Mouse (Mus musculus) myocyte (in vitro differentiated cells): ENCODE measurements at regions not wholly inside any gene's neighbourhood (a gene's known extent, or its start where the extent isn't known, plus 50 kb on each side); places are given as distances from the start of the nearest gene placed in this dataset.

ENCODE experiments used
- H3K27me3 ChIP-seq: one replicate; pipeline ENCODE4 v1.6.1; 2011; ENCODE audit not compliant: control insufficient read depth, insufficient read depth, insufficient read length
- H3K36me3 ChIP-seq: one replicate; pipeline ENCODE4 v1.6.1; 2011; ENCODE audit not compliant: control insufficient read depth, insufficient read depth
- H3K4me2 ChIP-seq: one replicate; pipeline ENCODE4 v1.6.1; 2011; ENCODE audit warnings: low read depth, control low read depth
- H3K4me3 ChIP-seq: one replicate; pipeline ENCODE4 v1.5.1; 2011; ENCODE audit warnings: mild to moderate bottlenecking, control low read depth, moderate library complexity
- H3K79me2 ChIP-seq: one replicate; pipeline ENCODE4 v1.6.1; 2011; ENCODE audit not compliant: control insufficient read depth, insufficient read depth
- H3ac ChIP-seq: one replicate; pipeline ENCODE4 v1.6.1; 2011; ENCODE audit not compliant: control insufficient read depth, insufficient read length
- CEBPB ChIP-seq: IDR thresholded peaks from 2 replicates; pipeline ENCODE4 v1.6.1; 2011; ENCODE audit warnings: mild to moderate bottlenecking, moderate library complexity; ENCODE audit not compliant: poor library complexity, insufficient read depth, severe bottlenecking
- E2F4 ChIP-seq: IDR thresholded peaks from one replicate; pipeline ENCODE4 v1.6.1; 2011; ENCODE audit warnings: mild to moderate bottlenecking, control low read depth, moderate library complexity; ENCODE audit not compliant: insufficient read depth
- MAX ChIP-seq: IDR thresholded peaks from one replicate; pipeline ENCODE4 v1.6.1; 2011; ENCODE audit warnings: low read depth, mild to moderate bottlenecking, control low read depth
- MYOD1 ChIP-seq, 3 experiments: IDR thresholded peaks; one replicate each; pipeline ENCODE4 v1.6.1; 2011; ENCODE audit warnings: control low read depth in 2 of 3, low read depth in 2 of 3, mild to moderate bottlenecking in 2 of 3, moderate library complexity in 1 of 3; ENCODE audit not compliant: insufficient read length in 2 of 3, control insufficient read depth in 1 of 3
- MYOG ChIP-seq, 3 experiments: IDR thresholded peaks; one replicate each; pipeline ENCODE4 v1.6.1; 2011; ENCODE audit warnings: control low read depth in 2 of 3, low read depth in 2 of 3, mild to moderate bottlenecking in 2 of 3; ENCODE audit not compliant: insufficient read length in 2 of 3, control insufficient read depth in 1 of 3, insufficient read depth in 1 of 3
- POLR2A ChIP-seq: IDR thresholded peaks from one replicate; pipeline ENCODE4 v1.6.1; 2011; ENCODE audit warnings: low read depth, mild to moderate bottlenecking, control low read depth, moderate library complexity; ENCODE audit not compliant: insufficient read length
- POLR2AphosphoS2 ChIP-seq: IDR thresholded peaks from one replicate; pipeline ENCODE4 v1.6.1; 2011; ENCODE audit warnings: low read depth, control low read depth; ENCODE audit not compliant: insufficient read length
- REST ChIP-seq: IDR thresholded peaks from one replicate; pipeline ENCODE4 v1.6.1; 2011; ENCODE audit warnings: mild to moderate bottlenecking, control low read depth, moderate library complexity; ENCODE audit not compliant: insufficient read depth, insufficient read length
- SRF ChIP-seq: IDR thresholded peaks from one replicate; pipeline ENCODE4 v1.6.1; 2011; ENCODE audit warnings: low read depth; ENCODE audit not compliant: control insufficient read depth, insufficient read length
- TCF12 ChIP-seq: IDR thresholded peaks from one replicate; pipeline ENCODE4 v1.6.1; 2011; ENCODE audit warnings: mild to moderate bottlenecking, control low read depth; ENCODE audit not compliant: poor library complexity, insufficient read depth, severe bottlenecking
- TCF3 ChIP-seq: IDR thresholded peaks from one replicate; pipeline ENCODE4 v1.6.1; 2011; ENCODE audit warnings: low read depth, control low read depth; ENCODE audit not compliant: insufficient read length
- USF1 ChIP-seq: IDR thresholded peaks from one replicate; pipeline ENCODE4 v1.6.1; 2011; ENCODE audit warnings: low read depth, mild to moderate bottlenecking, control low read depth, moderate library complexity

- H3K4me3 ChIP-seq = no peak overlapping the region
- no peak overlapping the region for H3K4me2 ChIP-seq
- no peaks in the 10 kb centered on the region for H3K27me3 ChIP-seq
- H3K36me3 ChIP-seq = no peaks in the 10 kb centered on the region
- no peaks in the 10 kb centered on the region for H3K79me2 ChIP-seq
- no peak overlapping the region for H3ac ChIP-seq
- no peak for TF ChIP-seq POLR2A
- TF ChIP-seq USF1 = no peak
- TF ChIP-seq MYOG (IDR thresholded peaks at IDR 0.05; ENCODE audit: control insufficient read depth in 1 of 3, insufficient read depth in 1 of 3, insufficient read length in 2 of 3, low read depth in 2 of 3) = no peak
- TF ChIP-seq MAX = no peak
- no peak for TF ChIP-seq POLR2AphosphoS2
- no peak for TF ChIP-seq CEBPB
- TF ChIP-seq SRF = no peak
- TF ChIP-seq TCF12 = no peak
- no peak for TF ChIP-seq E2F4
- no peak for TF ChIP-seq MYOD1 (IDR thresholded peaks at IDR 0.05; ENCODE audit: control insufficient read depth in 1 of 3, insufficient read length in 2 of 3, low read depth in 2 of 3)
- TF ChIP-seq TCF3 = no peak
- no peak for TF ChIP-seq REST
Measured at GRCm38 (mm10) chr1:71917021-71917420, 264.0 kb upstream of the Fn1 start.

GRCm38 (mm10) chr1:71914439-71914838, 261.4 kb upstream of the Fn1 start:
- Histone ChIP-seq H3K4me3 (no peak overlapping the region), H3K27me3 (no peaks in the 10 kb centered on the region), H3K79me2 (no peaks in the 10 kb centered on the region), H3ac (no peak overlapping the region), H3K36me3 (no peaks in the 10 kb centered on the region), H3K4me2 (no peak overlapping the region)
- TF ChIP-seq TCF3 = no peak
- TF ChIP-seq CEBPB = no peak
- no peak for TF ChIP-seq POLR2A
- TF ChIP-seq REST = no peak
- TF ChIP-seq MYOD1 (IDR thresholded peaks at IDR 0.05; ENCODE audit: control insufficient read depth in 1 of 3, insufficient read length in 2 of 3, low read depth in 2 of 3) = no peak
- TF ChIP-seq MYOG (IDR thresholded peaks at IDR 0.05; ENCODE audit: control insufficient read depth in 1 of 3, insufficient read depth in 1 of 3, insufficient read length in 2 of 3, low read depth in 2 of 3) = no peak

GRCm38 (mm10) chr1:71913221-71913620, 260.2 kb upstream of the Fn1 start:
- H3ac ChIP-seq = no peak overlapping the region
- H3K4me2 ChIP-seq = peak overlapping the region; percentile 51
- no peaks in the 10 kb centered on the region for H3K27me3 ChIP-seq
- no peaks in the 10 kb centered on the region for H3K79me2 ChIP-seq
- H3K4me3 ChIP-seq = no peak overlapping the region
- TF ChIP-seq POLR2A (no peak), CEBPB (no peak), POLR2AphosphoS2 (no peak), TCF12 (no peak), USF1 (no peak), MYOG (IDR thresholded peaks at IDR 0.05; ENCODE audit: control insufficient read depth in 1 of 3, insufficient read depth in 1 of 3, insufficient read length in 2 of 3, low read depth in 2 of 3) (no peak), MAX (no peak), SRF (no peak), TCF3 (no peak), REST (no peak), MYOD1 (IDR thresholded peaks at IDR 0.05; ENCODE audit: control insufficient read depth in 1 of 3, insufficient read length in 2 of 3, low read depth in 2 of 3) (no peak), E2F4 (no peak)
- no peaks in the 10 kb centered on the region for H3K36me3 ChIP-seq

GRCm38 (mm10) chr1:71912441-71912840, 259.4 kb upstream of the Fn1 start:
- TF ChIP-seq TCF3 = no peak
- TF ChIP-seq CEBPB = peak; percentile 99
- TF ChIP-seq REST = no peak
- TF ChIP-seq MYOD1 (IDR thresholded peaks at IDR 0.05; ENCODE audit: control insufficient read depth in 1 of 3, insufficient read length in 2 of 3, low read depth in 2 of 3) = peak in 1 of 3 experiments; percentile 6
- no peak for TF ChIP-seq MYOG (IDR thresholded peaks at IDR 0.05; ENCODE audit: control insufficient read depth in 1 of 3, insufficient read depth in 1 of 3, insufficient read length in 2 of 3, low read depth in 2 of 3)
- no peak for TF ChIP-seq USF1
- TF ChIP-seq MAX = no peak
- no peak for TF ChIP-seq POLR2A
- Histone ChIP-seq H3K36me3 (no peaks in the 10 kb centered on the region), H3K27me3 (no peaks in the 10 kb centered on the region), H3K4me2 (peak overlapping the region; percentile 51), H3ac (no peak overlapping the region), H3K4me3 (no peak overlapping the region), H3K79me2 (no peaks in the 10 kb centered on the region)

GRCm38 (mm10) chr1:71910125-71910524, 257.1 kb upstream of the Fn1 start:
- peak overlapping the region; percentile 62 for H3K4me2 ChIP-seq
- no peaks in the 10 kb centered on the region for H3K36me3 ChIP-seq
- H3K27me3 ChIP-seq = no peaks in the 10 kb centered on the region
- H3ac ChIP-seq = no peak overlapping the region
- H3K4me3 ChIP-seq = no peak overlapping the region
- H3K79me2 ChIP-seq = no peaks in the 10 kb centered on the region
- TF ChIP-seq MYOD1 (IDR thresholded peaks at IDR 0.05; ENCODE audit: control insufficient read depth in 1 of 3, insufficient read length in 2 of 3, low read depth in 2 of 3) = no peak
- TF ChIP-seq MYOG (IDR thresholded peaks at IDR 0.05; ENCODE audit: control insufficient read depth in 1 of 3, insufficient read depth in 1 of 3, insufficient read length in 2 of 3, low read depth in 2 of 3) = no peak
- TF ChIP-seq REST = no peak
- TF ChIP-seq POLR2A = no peak
- TF ChIP-seq MAX = no peak
- no peak for TF ChIP-seq USF1
- no peak for TF ChIP-seq E2F4
